Mouse (Mus musculus) limb, embryonic 15.5 days (tissue): ENCODE results near the gene Odf3l2. TPM values are rescaled to one million over a fixed set of nuclear protein-coding genes. Genes with fewer than 3 reads are reported as not detected.

Source experiments
- ATAC-seq: fragments of 200-750 bp; cut with Nextera tagmentation; 2 replicates; pipeline ENCODE4 v1.8.0; 2017; ENCODE audit warnings: low read depth, moderate TSS enrichment; ENCODE audit not compliant: insufficient number of reproducible peaks, low FRiP score, low TSS enrichment
- H3K27ac ChIP-seq: fragments of 300-500 bp; sonication (generic); 2 replicates; pipeline ENCODE4 v1.5.1; 2015; ENCODE audit warnings: moderate library complexity, mild to moderate bottlenecking, inconsistent platforms
- H3K27me3 ChIP-seq: fragments of 300-500 bp; sonication (generic); 2 replicates; pipeline ENCODE4 v1.6.1; 2015; ENCODE audit warnings: inconsistent platforms
- H3K36me3 ChIP-seq: fragments of 300-500 bp; sonication (generic); 2 replicates; pipeline ENCODE4 v1.6.1; 2015; ENCODE audit warnings: inconsistent platforms
- H3K4me1 ChIP-seq: fragments of 300-500 bp; sonication (generic); 2 replicates; pipeline ENCODE4 v1.6.1; 2015; ENCODE audit warnings: inconsistent platforms
- H3K4me2 ChIP-seq: fragments of 300-500 bp; sonication (generic); 2 replicates; pipeline ENCODE4 v1.6.1; 2015; ENCODE audit warnings: mild to moderate bottlenecking, inconsistent platforms
- H3K4me3 ChIP-seq: fragments of 300-500 bp; sonication (generic); 2 replicates; pipeline ENCODE4 v1.5.1; 2015; ENCODE audit warnings: mild to moderate bottlenecking, inconsistent platforms
- H3K9ac ChIP-seq: fragments of 300-500 bp; sonication (generic); 2 replicates; pipeline ENCODE4 v1.6.1; 2015; ENCODE audit warnings: inconsistent platforms
- H3K9me3 ChIP-seq: fragments of 300-500 bp; sonication (generic); 2 replicates; pipeline ENCODE4 v1.6.1; 2016; ENCODE audit warnings: inconsistent platforms
- WGBS: fragments of 180-500 bp; shearing (Covaris S2); methylation state at CpG from one replicate; pipeline ENCODE4 v1.1.7; 2015; 5-methylcytosine and 5-hydroxymethylcytosine counted together
- polyA plus RNA-seq: library from polyadenylated mRNA; unstranded; fragments of >200 nt; fragmentation: Nextera tagmentation; extraction: Ambion mirVana; gene quantifications from 2 replicates; pipeline ENCODE4 v1.2.1, GENCODE M21; 2015

Odf3l2 gene
- polyA plus RNA-seq, 1 experiment from 2014 or later = 0.12 TPM

DNA sequence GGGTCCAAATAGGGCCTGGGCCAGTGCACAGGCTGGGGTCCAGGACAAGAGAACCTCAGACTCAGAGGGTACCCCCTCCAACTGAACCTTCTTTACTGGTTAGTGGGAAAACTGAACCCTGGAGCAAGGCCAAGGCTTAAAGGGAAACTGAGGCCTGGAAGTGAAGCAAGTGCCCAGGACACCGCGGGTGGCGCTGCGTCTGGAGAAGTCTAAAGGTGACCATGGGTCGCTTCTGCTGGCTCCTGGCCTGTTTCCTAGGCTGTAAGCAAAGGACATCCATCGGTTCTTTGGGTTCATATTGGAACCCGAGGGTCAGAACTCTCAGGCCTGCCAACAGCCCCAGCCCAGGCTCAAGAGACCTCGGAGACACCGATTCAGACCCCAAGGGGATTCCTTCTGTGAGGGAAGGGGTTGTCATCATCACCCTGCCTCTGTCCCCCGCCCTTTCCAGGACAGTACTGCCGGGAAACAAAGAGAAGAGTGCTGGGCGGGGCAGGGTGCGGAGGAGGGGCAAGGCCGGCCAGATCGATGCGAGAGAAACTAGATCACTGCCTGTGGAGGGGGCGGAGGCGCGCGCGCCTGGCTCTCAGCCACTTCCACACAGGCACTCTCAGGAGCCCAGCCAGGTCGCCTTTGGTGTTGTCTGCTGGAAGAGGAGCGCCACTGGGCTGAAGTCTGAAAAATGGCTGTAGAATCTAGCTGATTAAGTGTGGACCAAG is 6.9 kb downstream of the Odf3l2 start:
- H3K27ac ChIP-seq = 0 out of 2 replicates have a peak overlapping the region, but pooled peaks have one; percentile 76

DNA sequence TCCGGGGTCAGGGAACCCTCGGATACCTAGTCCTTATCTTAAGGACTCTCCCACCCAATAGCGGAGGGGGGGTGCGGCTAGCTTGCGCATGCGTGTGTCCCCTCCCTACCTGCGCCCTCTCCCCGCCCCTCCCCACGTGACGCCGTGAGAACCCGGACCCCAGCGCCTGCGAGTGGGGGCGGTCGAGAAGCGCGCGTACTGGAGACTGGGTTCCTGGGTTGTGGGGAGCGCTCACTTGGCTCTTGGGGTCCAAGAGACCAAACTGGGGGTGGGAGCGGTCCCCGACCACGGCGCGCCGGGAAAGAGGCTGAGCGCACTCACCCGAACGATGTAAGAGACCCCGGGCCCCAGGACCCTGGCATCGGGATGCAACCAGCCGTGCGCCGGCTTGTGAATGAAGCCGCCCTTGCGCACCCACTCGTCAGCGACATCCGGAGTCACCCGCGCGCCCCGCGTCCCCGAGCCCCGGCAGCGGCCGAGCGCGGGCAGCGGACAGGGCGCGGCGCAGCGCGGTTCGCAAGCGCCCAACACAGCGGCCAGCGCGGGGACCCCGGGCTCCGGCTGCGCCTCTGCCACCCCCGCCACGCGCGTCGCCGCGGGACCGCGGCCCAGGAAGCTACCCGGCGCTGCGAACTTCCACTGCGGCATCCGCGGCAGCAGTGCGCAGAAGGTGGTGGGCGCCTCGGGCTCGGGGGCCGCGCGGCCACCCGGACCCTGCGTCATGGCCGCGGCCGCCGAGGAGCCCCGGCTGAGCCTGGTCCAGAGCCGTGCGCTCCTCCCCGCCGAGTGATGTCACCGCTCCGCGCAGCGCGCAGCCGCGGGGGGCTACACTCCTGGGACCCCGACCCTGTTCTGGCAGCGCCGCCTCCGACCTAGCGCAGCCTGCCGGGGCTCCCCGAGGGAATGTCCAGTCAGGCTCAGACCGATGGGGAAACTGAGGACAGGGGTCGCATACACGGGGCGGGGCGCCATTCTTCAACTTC is 8.1 kb downstream of the Odf3l2 start, which contains the start of gene Shc2:
TSS of gene Shc2 (minus strand) at position 791 of the 983 bp plus-strand sequence.
- Histone ChIP-seq H3K27ac (peak within 1 kb of the TSS; percentile 76), H3K36me3 (no peaks in the 10 kb centered on the region), H3K4me2 (peak within 1 kb of the TSS; percentile 94), H3K4me1 (peaks cover 31% of the 10 kb centered on the region), H3K9me3 (no peaks in the 10 kb centered on the region), H3K4me3 (peak within 1 kb of the TSS; percentile 70), H3K9ac (peak within 1 kb of the TSS; percentile 60), H3K27me3 (peaks cover 35% of the 10 kb centered on the region)
- ATAC-seq = peak; percentile 69
- under 1% methylated on average over 95 of the region's 116 CpGs for WGBS

More for the DNA sequence above, 6.9 kb downstream of the Odf3l2 start:
- Histone ChIP-seq H3K9me3 (no peaks in the 10 kb centered on the region), H3K27me3 (peaks cover 35% of the 10 kb centered on the region), H3K4me1 (peaks cover 31% of the 10 kb centered on the region), H3K4me3 (peak overlapping the region; percentile 70), H3K9ac (0 out of 2 replicates have a peak overlapping the region, but pooled peaks have one; percentile 60), H3K36me3 (no peaks in the 10 kb centered on the region), H3K4me2 (peak overlapping the region; percentile 94)
- 10% methylated on average over 20 of the region's 23 CpGs for WGBS
- no peak for ATAC-seq

DNA sequence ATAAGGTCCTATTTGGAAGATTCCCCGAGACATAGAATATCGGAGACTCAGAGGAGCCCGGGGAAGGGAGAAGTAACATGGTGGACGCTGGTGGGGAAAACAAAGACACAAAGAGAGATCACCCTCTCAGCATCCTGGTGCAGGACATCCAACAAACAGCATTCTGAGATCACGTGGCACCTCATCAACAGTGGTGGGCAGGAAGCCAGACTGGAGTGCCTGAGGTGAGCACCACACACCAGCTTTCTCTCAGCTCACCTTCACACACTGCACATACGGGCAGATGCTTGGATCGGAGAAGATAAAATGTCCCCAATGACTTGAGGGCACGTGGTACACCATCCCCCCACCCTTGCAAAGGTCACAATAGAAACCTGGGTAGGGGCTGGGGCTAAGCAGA is 9.3 kb downstream of the Odf3l2 start:
- H3K36me3 ChIP-seq = no peaks in the 10 kb centered on the region
- no peak for ATAC-seq
- 83% methylated on average over 8 of the region's 8 CpGs for WGBS
- H3K27ac ChIP-seq = no peak overlapping the region
- H3K27me3 ChIP-seq = peaks cover 35% of the 10 kb centered on the region
- H3K9me3 ChIP-seq = no peaks in the 10 kb centered on the region
- peak overlapping the region; percentile 94; the same call in 1 of the 2 replicates for H3K4me2 ChIP-seq
- no peak overlapping the region for H3K9ac ChIP-seq
- H3K4me1 ChIP-seq = peaks cover 31% of the 10 kb centered on the region
- no peak overlapping the region; the same call in 1 of the 2 replicates for H3K4me3 ChIP-seq

DNA sequence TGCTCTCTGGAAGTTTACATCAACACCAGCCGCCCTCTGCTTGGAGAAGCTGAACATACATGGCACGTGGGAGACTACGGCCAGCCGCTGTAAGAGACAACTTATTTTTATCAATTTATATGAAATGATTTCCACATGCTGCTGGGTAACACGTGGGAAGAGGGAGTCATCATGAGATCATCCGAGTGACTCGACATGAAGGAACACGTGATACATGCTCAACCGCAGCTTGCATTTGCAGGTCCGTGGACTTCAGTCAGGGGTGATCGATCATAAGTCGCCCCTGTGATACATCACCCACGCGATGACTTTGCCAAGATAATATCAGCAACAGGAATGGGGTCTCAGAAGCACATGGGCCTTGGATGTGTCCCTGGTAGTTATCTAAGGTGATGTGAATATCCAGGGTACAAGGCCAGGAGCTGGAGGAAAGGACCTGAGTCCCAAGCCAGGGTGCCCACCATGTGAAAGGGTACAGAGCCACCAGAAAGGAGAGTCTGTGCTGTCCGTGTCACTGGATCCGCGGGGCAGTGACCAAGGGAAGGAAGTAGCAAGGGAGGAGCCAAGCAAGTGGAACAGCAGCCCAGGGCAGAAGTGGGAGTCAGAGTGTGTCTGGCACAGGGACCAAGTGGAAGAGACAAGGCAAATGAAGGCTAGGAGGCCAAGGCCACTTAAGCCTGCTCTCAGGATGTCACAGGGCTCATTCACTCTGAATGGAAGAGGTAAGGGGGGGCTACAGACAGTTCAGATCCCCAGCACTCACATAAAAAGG is 12.3 kb downstream of the Odf3l2 start:
- no peak overlapping the region for H3K27ac ChIP-seq
- no peak for ATAC-seq
- H3K36me3 ChIP-seq = no peaks in the 10 kb centered on the region
- 76% methylated on average over 17 of the region's 17 CpGs for WGBS
- H3K4me3 ChIP-seq = no peak overlapping the region
- H3K27me3 ChIP-seq = peaks cover 14% of the 10 kb centered on the region
- H3K4me2 ChIP-seq = no peak overlapping the region
- H3K4me1 ChIP-seq = peaks cover 16% of the 10 kb centered on the region
- no peak overlapping the region for H3K9ac ChIP-seq
- H3K9me3 ChIP-seq = no peaks in the 10 kb centered on the region

DNA sequence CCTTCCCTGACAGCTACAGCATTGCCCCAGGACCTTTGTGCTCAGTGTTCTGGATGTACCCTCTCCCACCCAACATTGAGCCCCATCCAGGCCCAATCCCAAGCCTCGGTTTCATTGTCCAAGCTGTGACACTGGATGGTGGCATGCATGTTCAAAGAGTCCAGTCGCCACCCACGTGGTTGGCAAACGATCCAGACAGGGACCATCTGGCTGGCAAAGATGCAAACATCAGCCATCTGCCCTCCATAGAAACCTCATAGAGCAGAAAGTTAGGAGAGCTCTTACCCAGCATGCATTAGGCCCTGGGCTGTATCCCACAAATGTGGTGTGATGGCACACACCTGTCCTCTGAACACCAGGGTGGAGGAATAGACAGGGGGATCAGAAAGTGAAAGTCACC is 14.1 kb downstream of the Odf3l2 start:
- WGBS = 89% methylated on average over 4 of the region's 4 CpGs
- no peak for ATAC-seq
- Histone ChIP-seq H3K27me3 (0 out of 2 replicates have a peak, but pooled peaks cover 2% of the 10 kb centered on the region), H3K9me3 (no peaks in the 10 kb centered on the region), H3K4me3 (no peak overlapping the region), H3K4me2 (no peak overlapping the region), H3K9ac (no peak overlapping the region), H3K36me3 (no peaks in the 10 kb centered on the region), H3K27ac (no peak overlapping the region), H3K4me1 (no peaks in the 10 kb centered on the region)

DNA sequence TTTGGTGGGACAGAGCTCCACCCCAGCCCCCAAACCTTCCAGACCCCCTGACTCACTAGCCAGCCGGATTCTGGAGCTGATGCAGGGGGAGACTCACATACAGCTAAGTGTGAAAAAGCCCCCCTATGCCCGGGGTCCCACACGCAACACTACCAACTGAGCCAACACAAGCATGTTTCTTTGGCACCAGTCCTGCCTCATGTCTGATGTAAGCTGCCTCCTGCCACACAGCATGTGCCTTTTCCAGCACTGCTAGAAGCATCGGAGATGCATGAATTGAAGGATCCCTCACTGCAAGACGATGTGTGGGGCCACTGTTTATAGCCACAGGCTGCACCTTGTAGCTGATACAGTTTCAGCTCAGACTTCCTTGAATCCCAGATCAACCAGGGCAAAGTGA is 17.2 kb downstream of the Odf3l2 start:
- no peak overlapping the region for H3K27ac ChIP-seq

DNA sequence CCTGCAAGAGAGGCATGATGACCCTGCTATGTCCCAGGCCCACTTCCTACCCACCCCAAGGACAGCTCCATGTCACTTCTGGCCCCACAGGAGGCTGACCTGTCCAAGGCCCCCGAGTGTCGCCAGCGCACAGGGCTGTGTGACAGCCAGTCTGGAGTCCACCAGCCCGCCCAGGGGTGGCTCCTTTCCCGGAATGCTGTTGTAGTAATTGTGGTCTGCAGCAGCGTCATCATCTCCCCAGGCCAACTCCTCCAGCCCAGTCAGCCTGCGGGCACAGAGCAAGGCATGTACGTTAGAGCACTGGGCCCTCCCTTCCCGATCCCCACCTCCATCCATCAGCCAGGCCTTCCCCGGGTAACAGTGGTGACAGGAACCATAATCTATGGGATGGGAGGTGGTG is 19.4 kb downstream of the Odf3l2 start:
- Histone ChIP-seq H3K9ac (no peak overlapping the region), H3K27me3 (no peaks in the 10 kb centered on the region), H3K36me3 (no peaks in the 10 kb centered on the region), H3K4me3 (no peak overlapping the region), H3K9me3 (no peaks in the 10 kb centered on the region), H3K27ac (no peak overlapping the region), H3K4me2 (no peak overlapping the region), H3K4me1 (no peaks in the 10 kb centered on the region)
- 82% methylated on average over 10 of the region's 10 CpGs for WGBS
- ATAC-seq = no peak

More for the DNA sequence above, 17.2 kb downstream of the Odf3l2 start:
- H3K27me3 ChIP-seq = no peaks in the 10 kb centered on the region
- H3K4me2 ChIP-seq = no peak overlapping the region
- no peak overlapping the region for H3K4me3 ChIP-seq
- 83% methylated on average over 5 of the region's 5 CpGs for WGBS
- H3K9ac ChIP-seq = no peak overlapping the region
- H3K9me3 ChIP-seq = no peaks in the 10 kb centered on the region
- H3K4me1 ChIP-seq = no peaks in the 10 kb centered on the region
- no peaks in the 10 kb centered on the region for H3K36me3 ChIP-seq
- ATAC-seq = no peak

DNA sequence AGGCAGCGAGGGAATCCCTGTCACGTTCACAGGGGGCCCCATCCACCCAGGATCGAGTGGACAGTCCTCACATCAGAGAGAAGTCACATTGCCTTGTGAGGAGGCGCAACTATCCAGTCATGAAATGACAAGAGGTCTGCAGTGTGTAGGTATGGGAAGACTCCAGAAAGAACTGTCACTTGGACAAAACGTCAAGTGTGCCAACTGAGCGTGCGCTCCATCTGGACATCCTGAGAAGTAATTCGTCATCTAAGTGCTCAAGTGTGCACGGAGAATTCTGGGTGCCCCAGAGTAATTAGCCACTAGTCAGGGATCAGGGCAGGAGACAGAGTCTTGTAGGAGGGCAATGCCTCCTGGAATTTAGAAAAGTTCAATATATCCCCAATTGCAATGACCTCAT is 20.1 kb downstream of the Odf3l2 start:
- Histone ChIP-seq H3K4me2 (no peak overlapping the region), H3K4me3 (no peak overlapping the region), H3K9me3 (no peaks in the 10 kb centered on the region), H3K27ac (no peak overlapping the region), H3K4me1 (no peaks in the 10 kb centered on the region), H3K27me3 (no peaks in the 10 kb centered on the region), H3K36me3 (no peaks in the 10 kb centered on the region), H3K9ac (no peak overlapping the region)
- ATAC-seq = no peak
- WGBS = 81% methylated on average over 9 of the region's 9 CpGs

DNA sequence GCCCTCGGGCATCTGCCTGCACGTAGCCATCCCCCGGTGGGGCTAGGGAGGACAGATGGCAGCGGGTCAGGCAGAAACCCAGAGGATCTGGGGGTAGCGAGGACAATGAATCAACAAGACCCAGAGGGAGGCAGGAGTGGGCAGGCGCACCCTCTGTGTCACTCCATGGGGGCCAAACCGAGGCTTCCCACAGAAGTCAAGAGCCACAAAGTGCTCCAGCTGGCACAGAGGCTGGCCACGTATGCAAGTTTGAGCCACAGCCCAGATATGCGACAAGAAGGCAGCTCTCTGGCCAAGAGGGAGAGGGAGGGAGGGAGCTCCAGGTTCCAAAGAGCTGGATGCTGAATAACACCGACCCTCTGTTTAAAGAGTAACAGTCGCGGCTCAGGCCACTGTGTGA is 21.6 kb downstream of the Odf3l2 start:
- 79% methylated on average over 12 of the region's 12 CpGs for WGBS
- Histone ChIP-seq H3K36me3 (no peaks in the 10 kb centered on the region), H3K4me2 (no peak overlapping the region), H3K4me1 (no peaks in the 10 kb centered on the region), H3K9ac (no peak overlapping the region), H3K27ac (no peak overlapping the region), H3K27me3 (no peaks in the 10 kb centered on the region), H3K4me3 (no peak overlapping the region), H3K9me3 (no peaks in the 10 kb centered on the region)
- no peak for ATAC-seq

DNA sequence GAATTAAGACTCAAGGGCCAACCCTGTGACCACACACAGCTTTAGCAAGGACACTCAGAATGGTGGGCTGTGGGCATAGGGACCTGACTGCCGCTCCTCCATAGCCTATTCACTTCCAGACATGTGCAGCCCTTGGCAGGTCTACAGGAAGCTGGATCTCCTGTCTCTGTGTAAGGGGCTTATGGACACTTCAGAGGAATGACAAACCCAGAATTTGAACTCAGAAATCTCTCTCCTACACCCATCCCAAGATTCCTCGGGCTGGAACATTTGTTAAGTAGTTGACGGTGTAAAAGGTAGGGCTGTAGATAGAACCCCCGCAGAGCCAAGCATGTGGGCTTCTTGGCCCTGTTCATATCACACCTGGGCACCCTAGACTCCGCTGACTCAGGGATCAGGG is 29.2 kb downstream of the Odf3l2 start:
- no peaks in the 10 kb centered on the region for H3K36me3 ChIP-seq
- H3K4me2 ChIP-seq = no peak overlapping the region
- WGBS = 90% methylated on average over 5 of the region's 5 CpGs
- H3K27me3 ChIP-seq = peaks cover 31% of the 10 kb centered on the region
- H3K27ac ChIP-seq = no peak overlapping the region
- H3K4me1 ChIP-seq = peaks cover 28% of the 10 kb centered on the region
- no peak for ATAC-seq
- no peak overlapping the region for H3K4me3 ChIP-seq
- H3K9ac ChIP-seq = no peak overlapping the region
- no peaks in the 10 kb centered on the region for H3K9me3 ChIP-seq

DNA sequence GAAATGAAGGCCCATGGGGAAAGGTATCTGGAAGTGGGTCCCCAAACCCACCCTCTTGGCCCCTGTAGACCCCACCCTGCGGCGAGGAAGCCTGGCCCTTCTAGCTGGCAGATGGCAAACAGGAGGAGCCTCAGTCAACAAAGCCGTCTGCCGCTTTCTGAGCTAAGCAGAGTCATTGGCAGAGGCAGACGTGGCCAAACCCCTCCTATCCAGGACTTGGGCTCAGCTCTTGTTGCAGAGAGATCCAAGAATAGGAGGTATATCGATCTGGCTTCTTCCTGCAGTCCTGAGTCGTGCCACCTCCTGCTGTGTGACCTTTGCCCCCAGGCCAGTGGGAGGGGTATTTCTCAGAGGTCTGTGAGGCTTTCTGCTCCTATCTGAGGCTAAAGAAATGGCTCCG is 29.7 kb downstream of the Odf3l2 start:
- no peak overlapping the region for H3K27ac ChIP-seq
- WGBS = 13% methylated on average over 8 of the region's 8 CpGs
- H3K36me3 ChIP-seq = no peaks in the 10 kb centered on the region
- no peak overlapping the region for H3K9ac ChIP-seq
- H3K9me3 ChIP-seq = no peaks in the 10 kb centered on the region
- H3K4me3 ChIP-seq = no peak overlapping the region
- peaks cover 28% of the 10 kb centered on the region for H3K4me1 ChIP-seq
- peaks cover 36% of the 10 kb centered on the region for H3K27me3 ChIP-seq
- no peak overlapping the region for H3K4me2 ChIP-seq
- ATAC-seq = no peak
